In genomic region chr5:117441242-117441842, GRCm38 (mm10) we compare ENCODE assay signal across 13 mouse cellular contexts. TPM values are rescaled to one million over a fixed set of nuclear protein-coding genes. Genes with fewer than 3 reads are reported as not detected.
A peak's percentile ranks its signal among the peaks of the same experiment; 100 is the strongest.
DNase-seq lines count a peak whose midpoint lies in the region; ATAC-seq and TF ChIP-seq lines count a peak whose summit lies in the region.
"Had no signal": no experiment of that assay in that cellular context is flagged by ENCODE, and none has a peak within 500 bp of the region (broad histone marks: within the 10 kb centered on the region; RNA-seq: fewer than 3 reads in every experiment).

No protein-coding gene starts in this region.

- no peaks in the 10 kb centered on the region for H3K36me3 ChIP-seq in forebrain, embryonic 12.5 days (replicated peaks)
- no peaks in the 10 kb centered on the region for H3K36me3 ChIP-seq in hindbrain, postnatal 0 days (ENCODE audit: insufficient read depth, low read length)
- H3K36me3 ChIP-seq in neural tube, embryonic 13.5 days: 0 out of 2 replicates have a peak, but pooled peaks cover 3% of the 10 kb centered on the region
- H3K36me3 ChIP-seq: G1E; liver, embryonic 12.5 days had no signal

- peaks cover 18% of the 10 kb centered on the region for H3K4me1 ChIP-seq in forebrain, embryonic 12.5 days
- H3K4me1 ChIP-seq in hindbrain, postnatal 0 days (ENCODE audit: insufficient read depth, low read length): 0 out of 2 replicates have a peak, but pooled peaks cover 5% of the 10 kb centered on the region
- H3K4me1 ChIP-seq in neural tube, embryonic 13.5 days (replicated peaks): peaks cover 18% of the 10 kb centered on the region
- H3K4me1 ChIP-seq: liver, embryonic 12.5 days had no signal

- TF ChIP-seq CTCF in hindbrain, postnatal 0 days (IDR thresholded peaks at IDR 0.05; ENCODE audit: low read depth): no peak

- no peaks in the 10 kb centered on the region for H3K9me3 ChIP-seq in forebrain, embryonic 12.5 days
- H3K9me3 ChIP-seq in hindbrain, postnatal 0 days (ENCODE audit: low read length): no peaks in the 10 kb centered on the region
- no peaks in the 10 kb centered on the region for H3K9me3 ChIP-seq in neural tube, embryonic 13.5 days
- H3K9me3 ChIP-seq: liver, embryonic 12.5 days had no signal

- H3K4me3 ChIP-seq in forebrain, embryonic 12.5 days (replicated peaks): peak overlapping the region; percentile 2; the same call in 1 of the 2 replicates
- no peak overlapping the region for H3K4me3 ChIP-seq in hindbrain, postnatal 0 days (ENCODE audit: low read length)
- no peak overlapping the region for H3K4me3 ChIP-seq in neural tube, embryonic 13.5 days
- H3K4me3 ChIP-seq: liver, embryonic 12.5 days had no signal

- H3K9ac ChIP-seq in forebrain, embryonic 12.5 days: peak overlapping the region; percentile 29
- H3K9ac ChIP-seq in hindbrain, postnatal 0 days (replicated peaks; ENCODE audit: low read length): no peak overlapping the region
- H3K9ac ChIP-seq in neural tube, embryonic 13.5 days: peak overlapping the region; percentile 54; the same call in 1 of the 2 replicates
- H3K9ac ChIP-seq: liver, embryonic 12.5 days had no signal

- peak; percentile 21 for DNase-seq in embryo, embryonic 10.5 days (ENCODE audit: low spot score)
- no peak for DNase-seq in embryo, embryonic 10 days (ENCODE audit: low spot score)
- peak; percentile 27 for DNase-seq in hindbrain, postnatal 0 days (ENCODE audit: low spot score)
- no peak for DNase-seq in frontal cortex, postnatal 14 days (ENCODE audit: low spot score in 2 of 2)
- no peak for DNase-seq in right cerebral cortex, adult 2 months (ENCODE audit: low spot score in 2 of 2)
- DNase-seq: kidney, adult 8-10 months; layer of hippocampus, adult 9-11 months; lung, postnatal 36 days had no signal

- WGBS in forebrain, embryonic 12.5 days: 21% methylated on average over 18 of the region's 18 CpGs
- 15% methylated on average over 18 of the region's 18 CpGs for WGBS in hindbrain, postnatal 0 days
- WGBS in neural tube, embryonic 13.5 days: 22% methylated on average over 18 of the region's 18 CpGs

- H3K27me3 ChIP-seq in forebrain, embryonic 12.5 days: peaks cover 14% of the 10 kb centered on the region; the same call in 1 of the 2 replicates
- H3K27me3 ChIP-seq in hindbrain, postnatal 0 days (ENCODE audit: insufficient read depth, low read length): no peaks in the 10 kb centered on the region
- no peaks in the 10 kb centered on the region for H3K27me3 ChIP-seq in neural tube, embryonic 13.5 days

- peak; percentile 46; the same call in 1 of the 2 replicates for ATAC-seq in forebrain, embryonic 12.5 days (ENCODE audit: low FRiP score)
- ATAC-seq in hindbrain, postnatal 0 days: 0 out of 2 replicates have a peak, but pooled peaks have one; percentile 15
- ATAC-seq in neural tube, embryonic 13.5 days (ENCODE audit: low read depth): no peak; the same call in 1 of the 2 replicates
- no peak for ATAC-seq in granulocyte monocyte progenitor cell, adult 5-6 weeks (replicated peaks; ENCODE audit: poor library complexity, severe bottlenecking)
- ATAC-seq: liver, embryonic 12.5 days had no signal

- peak overlapping the region; percentile 61 for H3K27ac ChIP-seq in forebrain, embryonic 12.5 days
- peak overlapping the region; percentile 36; the same call in 1 of the 2 replicates for H3K27ac ChIP-seq in hindbrain, postnatal 0 days
- H3K27ac ChIP-seq in neural tube, embryonic 13.5 days (replicated peaks): peak overlapping the region; percentile 79
- H3K27ac ChIP-seq: liver, embryonic 12.5 days had no signal

- H3K4me2 ChIP-seq in forebrain, embryonic 12.5 days: peak overlapping the region; percentile 35
- H3K4me2 ChIP-seq in hindbrain, postnatal 0 days (ENCODE audit: low read depth, low read length): peak overlapping the region; percentile 45
- H3K4me2 ChIP-seq in neural tube, embryonic 13.5 days: peak overlapping the region; percentile 38
- H3K4me2 ChIP-seq: liver, embryonic 12.5 days had no signal

RNA-seq across cellular contexts. Expression of gene Ksr2, which starts 27.5 kb away (rescaled TPM):
- polyA plus RNA-seq in forebrain, embryonic 12.5 days (2016; fragmentation: Nextera tagmentation; extraction: Ambion mirVana): 2.2 and 2.7 TPM in 2 replicates
- total RNA-seq in hindbrain, postnatal 0 days (2014; rRNA removed): 10.7 and 12.6 TPM in 2 replicates
- 6.1 and 6.3 TPM in 2 replicates for polyA plus RNA-seq in hindbrain, postnatal 0 days (2015; fragmentation: Nextera tagmentation; extraction: Ambion mirVana)
- polyA plus RNA-seq in neural tube, embryonic 13.5 days (2015; fragmentation: Nextera tagmentation; extraction: Ambion mirVana): 6.1 and 6.4 TPM in 2 replicates
- total RNA-seq in granulocyte monocyte progenitor cell, adult 5-6 weeks (2014; fragmentation: Nextera tagmentation): 0.49 and 2.0 TPM in 2 replicates
- total RNA-seq in granulocyte monocyte progenitor cell, adult 5-6 weeks (2017): 0.09 and 0.21 TPM in 2 replicates
- polyA plus RNA-seq: G1E; liver, embryonic 12.5 days had no signal

RNA-seq across cellular contexts. Expression of gene Rfc5, which starts 52.5 kb away (rescaled TPM):
- 82.0 and 86.0 TPM in 2 replicates for polyA plus RNA-seq in forebrain, embryonic 12.5 days (2016; fragmentation: Nextera tagmentation; extraction: Ambion mirVana)
- 16.6 and 17.8 TPM in 2 replicates for total RNA-seq in hindbrain, postnatal 0 days (2014; rRNA removed)
- 26.5 and 29.2 TPM in 2 replicates for polyA plus RNA-seq in hindbrain, postnatal 0 days (2015; fragmentation: Nextera tagmentation; extraction: Ambion mirVana)
- 30.2 and 35.8 TPM in 2 replicates for polyA plus RNA-seq in neural tube, embryonic 13.5 days (2015; fragmentation: Nextera tagmentation; extraction: Ambion mirVana)
- total RNA-seq in granulocyte monocyte progenitor cell, adult 5-6 weeks (2014; fragmentation: Nextera tagmentation): 56.5 and 65.6 TPM in 2 replicates
- total RNA-seq in granulocyte monocyte progenitor cell, adult 5-6 weeks (2017): 57.2 and 65.2 TPM in 2 replicates

Comparison
In these comparisons a context has a peak if more than half of its experiments do, and no peak if none do; other contexts are left out.
1. DNase-seq: peak in embryo, embryonic 10.5 days (single experiment) and hindbrain, postnatal 0 days (single experiment); none in embryo, embryonic 10 days (single experiment), frontal cortex, postnatal 14 days (0 of 2) and right cerebral cortex, adult 2 months (0 of 2).
2. ATAC-seq: peak in forebrain, embryonic 12.5 days (single experiment) and hindbrain, postnatal 0 days (single experiment); none in neural tube, embryonic 13.5 days (single experiment) and granulocyte monocyte progenitor cell, adult 5-6 weeks (single experiment).
3. Peak in every context shown above with its lines, with median percentiles within 50 percentile points of each other: H3K27ac ChIP-seq and H3K4me2 ChIP-seq.